34 mouse cellular contexts compared by ENCODE assay signal in genomic region chr1:183382621-183383020, GRCm38 (mm10). TPM values are rescaled to one million over a fixed set of nuclear protein-coding genes. Genes with fewer than 3 reads are reported as not detected.
"Had no signal": no experiment of that assay in that cellular context is flagged by ENCODE, and none has a peak within 500 bp of the region (broad histone marks: within the 10 kb centered on the region; RNA-seq: fewer than 3 reads in every experiment).

No protein-coding gene starts in this region.

- H3K4me3 ChIP-seq: left cerebral cortex, adult 2 months; limb, embryonic 10.5 days; limb, embryonic 12.5 days; limb, embryonic 13.5 days; limb, embryonic 15.5 days; liver, embryonic 12.5 days; liver, embryonic 13.5 days; liver, embryonic 15.5 days; lung, embryonic 15.5 days; megakaryocyte, embryonic 14.5 days; midbrain, embryonic 10.5 days; midbrain, embryonic 12.5 days; midbrain, embryonic 13.5 days; midbrain, embryonic 15.5 days; myocyte; neural tube, embryonic 12.5 days had no signal

- H3K4me1 ChIP-seq: limb, embryonic 10.5 days; limb, embryonic 12.5 days; limb, embryonic 13.5 days; limb, embryonic 15.5 days; lung, embryonic 15.5 days; midbrain, embryonic 10.5 days; midbrain, embryonic 12.5 days; midbrain, embryonic 13.5 days; midbrain, embryonic 15.5 days; neural tube, embryonic 12.5 days had no signal

- H3K9ac ChIP-seq: limb, embryonic 12.5 days; limb, embryonic 13.5 days; limb, embryonic 15.5 days; liver, embryonic 12.5 days; liver, embryonic 13.5 days; liver, embryonic 14.5 days; liver, embryonic 15.5 days; liver, postnatal 0 days; lung, embryonic 14.5 days; lung, embryonic 15.5 days; midbrain, embryonic 12.5 days; midbrain, embryonic 13.5 days; midbrain, embryonic 15.5 days; neural tube, embryonic 12.5 days had no signal

- H3K27ac ChIP-seq: left cerebral cortex, adult 2 months; limb, embryonic 10.5 days; limb, embryonic 12.5 days; limb, embryonic 13.5 days; limb, embryonic 15.5 days; liver, embryonic 12.5 days; liver, embryonic 13.5 days; liver, embryonic 14.5 days; liver, embryonic 15.5 days; lung, embryonic 15.5 days; macrophage; midbrain, embryonic 10.5 days; midbrain, embryonic 12.5 days; midbrain, embryonic 13.5 days; midbrain, embryonic 15.5 days; neural tube, embryonic 12.5 days had no signal

- DNase-seq: left cerebral cortex, postnatal 4 days; liver, embryonic 13.5 days; liver, postnatal 0 days; lung, adult 18-20 months; lung, adult 2 months; lung, embryonic 14.5 days; lung, postnatal 10 days; lung, postnatal 14 days; lung, postnatal 36 days; lung, postnatal 4 days; midbrain, embryonic 14.5 days had no signal

- H3K36me3 ChIP-seq: limb, embryonic 10.5 days; limb, embryonic 12.5 days; limb, embryonic 13.5 days; limb, embryonic 15.5 days; liver, embryonic 12.5 days; liver, embryonic 13.5 days; liver, embryonic 15.5 days; lung, embryonic 15.5 days; midbrain, embryonic 10.5 days; midbrain, embryonic 12.5 days; midbrain, embryonic 13.5 days; midbrain, embryonic 15.5 days; neural tube, embryonic 12.5 days had no signal

RNA-seq across cellular contexts. Expression of gene Hhipl2, which starts 35.4 kb away (rescaled TPM):
- total RNA-seq: megakaryocyte progenitor cell, adult 5-6 weeks; megakaryocyte, adult 5-6 weeks; megakaryocyte-erythroid progenitor cell, adult 5-6 weeks; monocyte, adult 5-6 weeks had no signal
- polyA plus RNA-seq: liver, embryonic 13.5 days; liver, embryonic 15.5 days; liver, embryonic 16.5 days; liver, postnatal 0 days; lung, embryonic 16.5 days; macrophage had no signal
